Mouse (Mus musculus) lung, adult 2 months (tissue): ENCODE data around the gene Myb.

Experiments used
- CTCF ChIP-seq: fragments of 200-500 bp; IDR thresholded peaks from 2 replicates; pipeline ENCODE4 v1.5.1; 2011; ENCODE audit warnings: mild to moderate bottlenecking, low read length, control low read depth; ENCODE audit not compliant: insufficient read depth
- POLR2A ChIP-seq: fragments of 200-500 bp; IDR thresholded peaks from 2 replicates; pipeline ENCODE4 v1.6.1; 2011; ENCODE audit warnings: low read depth, mild to moderate bottlenecking, control low read depth, low read length, borderline replicate concordance; ENCODE audit errors: extremely low read depth

DNA sequence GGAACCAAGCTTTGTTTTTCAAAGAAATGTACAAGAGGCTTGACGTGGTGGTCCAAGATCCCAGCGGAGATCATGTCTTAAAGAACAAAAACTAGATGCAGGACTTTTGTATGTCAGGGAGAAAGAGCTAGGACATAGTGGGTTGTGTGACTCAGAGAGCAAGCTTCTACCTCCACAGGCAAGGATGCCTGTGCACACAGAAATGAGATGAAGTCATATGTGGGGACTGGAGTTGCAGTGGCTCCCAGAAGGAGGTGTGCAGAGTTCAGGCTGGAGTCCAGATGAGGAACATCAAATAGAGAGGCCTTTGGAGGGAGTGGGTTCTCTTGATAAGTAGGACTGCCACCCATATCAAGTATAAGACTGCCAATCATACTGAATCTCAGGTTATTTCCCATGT lies 65.9 kb downstream of the Myb start:
- TF ChIP-seq CTCF (no peak), POLR2A (no peak)
